Mouse (Mus musculus): Measurements from ENCODE around the gene Aar2.

- TF ChIP-seq CTCF (IDR thresholded peaks at IDR 0.05; ENCODE audit: low read depth, low read length) = no peak
- no peak for TF ChIP-seq POLR2A (IDR thresholded peaks at IDR 0.05; ENCODE audit: insufficient read depth, low read length)
- no peak for TF ChIP-seq EP300 (IDR thresholded peaks at IDR 0.05; ENCODE audit: insufficient read depth, low read depth, low read length)
Observed at GRCm38 (mm10) chr2:156605144-156605543, 57.8 kb downstream of the Aar2 start.
